In the genomic region with DNA sequence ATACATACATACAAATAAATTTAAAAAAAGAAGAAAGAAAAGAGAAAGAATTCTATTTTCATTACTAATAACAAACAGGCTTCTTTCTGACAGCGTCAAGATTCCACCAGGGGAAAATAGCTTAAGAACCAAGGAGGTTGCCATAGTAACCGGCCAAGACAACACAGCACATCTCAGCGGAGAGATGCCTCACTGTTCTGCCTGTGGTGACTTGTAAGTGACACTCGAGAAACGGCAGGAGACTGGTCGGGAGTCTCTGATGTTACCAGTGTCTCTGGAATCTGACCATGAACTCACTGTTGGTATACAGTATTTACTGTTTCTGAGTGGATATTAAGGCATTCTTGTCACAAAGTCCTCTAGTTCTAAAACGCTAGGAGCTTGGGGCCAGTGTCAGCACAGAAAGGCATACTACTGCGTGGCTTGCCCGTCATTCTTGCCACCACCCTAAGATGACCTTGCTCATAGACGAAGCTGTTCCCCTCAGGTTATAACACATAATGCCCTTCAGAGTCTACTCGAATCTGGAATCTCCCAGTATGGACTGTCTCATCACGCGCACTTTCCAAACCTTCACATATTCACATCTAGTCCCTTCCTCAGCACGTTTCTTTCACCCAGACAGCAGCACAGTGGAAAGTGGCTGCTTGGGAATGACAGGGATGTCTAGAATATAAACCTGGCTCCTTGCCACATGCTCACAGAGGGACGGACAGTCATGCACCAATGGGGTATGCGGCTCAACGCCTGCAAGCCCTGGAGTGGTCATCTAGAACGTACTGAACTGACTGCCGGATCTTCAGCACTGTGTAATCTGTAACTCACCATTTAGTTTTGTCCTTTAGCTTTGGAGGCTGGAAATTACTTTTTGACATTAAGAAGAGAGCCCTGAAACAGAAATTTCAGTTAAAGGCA, we compare ENCODE assay signal across 10 mouse cellular contexts. TPM values are rescaled to one million over a fixed set of nuclear protein-coding genes. Genes with fewer than 3 reads are reported as not detected.
DNase-seq lines count a peak whose midpoint lies in the region.
"Had no signal": no experiment of that assay in that cellular context is flagged by ENCODE, and none has a peak within 500 bp of the region (broad histone marks: within the 10 kb centered on the region; RNA-seq: fewer than 3 reads in every experiment).

No protein-coding gene starts in this region.

- intact Hi-C loops in left cerebral cortex, postnatal 25 days (cut with DNase I) = no loop called here

- peak; percentile 32 to 70 for DNase-seq in frontal cortex, adult 2 months (ENCODE audit: extremely low spot score in 1 of 2, low spot score in 1 of 2)
- DNase-seq in frontal cortex, postnatal 25 days (ENCODE audit: low spot score in 2 of 2) = no peak
- DNase-seq in right cerebral cortex, adult 2 months (ENCODE audit: low spot score in 2 of 2) = peak; percentile 47 to 52
- no peak for DNase-seq in right cerebral cortex, postnatal 14 days
- DNase-seq in left cerebral cortex, postnatal 25 days (ENCODE audit: low spot score in 2 of 2) = peak; percentile 55 to 77
- DNase-seq in c-Kit-positive CD71-positive TER-119-positive erythroid progenitor cells, embryonic 14.5 days (ENCODE audit: low spot score) = no peak
- no peak for DNase-seq in urinary bladder, postnatal 14 days (ENCODE audit: low spot score)
- no peak for DNase-seq in yolk sac, embryonic 10.5 days (ENCODE audit: low spot score)
- DNase-seq: spleen, adult 18-20 months had no signal

RNA-seq across cellular contexts. Expression of a gene that starts 48.6 kb away (rescaled TPM):
- 90.2 and 117 TPM in 2 replicates for polyA plus RNA-seq in frontal cortex, adult 2 months (2012; rRNA removed)
- 100 to 1,000 TPM; 236 to 246 TPM for total RNA-seq in left cerebral cortex, postnatal 25 days (2021)

RNA-seq across cellular contexts. Expression of a gene that starts 49.2 kb away (rescaled TPM):
- 26.0 and 28.8 TPM in 2 replicates for polyA plus RNA-seq in frontal cortex, adult 2 months (2012; rRNA removed)
- 10 to 100 TPM; 41.7 to 46.2 TPM for total RNA-seq in left cerebral cortex, postnatal 25 days (2021)

RNA-seq across cellular contexts. Expression of a gene that starts 52.7 kb away (rescaled TPM):
- polyA plus RNA-seq in frontal cortex, adult 2 months (2012; rRNA removed) = 9.6 and 11.4 TPM in 2 replicates
- 10 to 100 TPM; 25.0 to 27.8 TPM for total RNA-seq in left cerebral cortex, postnatal 25 days (2021)
- polyA plus RNA-seq: C2C12 had no signal

Comparison
In these comparisons a context has a peak if more than half of its experiments do, and no peak if none do; other contexts are left out.
1. DNase-seq: peak in frontal cortex, adult 2 months (2 of 2), right cerebral cortex, adult 2 months (2 of 2) and left cerebral cortex, postnatal 25 days (2 of 2); none in frontal cortex, postnatal 25 days (0 of 2), right cerebral cortex, postnatal 14 days (single experiment), c-Kit-positive CD71-positive TER-119-positive erythroid progenitor cells, embryonic 14.5 days (single experiment), urinary bladder, postnatal 14 days (single experiment) and yolk sac, embryonic 10.5 days (single experiment).